Mouse (Mus musculus) CD4-positive, CD25-positive, alpha-beta regulatory T cell, adult 4 months (primary cell): Measurements from ENCODE around the gene Zfp708. TPM values are rescaled to one million over a fixed set of nuclear protein-coding genes. Genes with fewer than 3 reads are reported as not detected.

ENCODE experiments used
- polyA plus RNA-seq, 2 experiments: library from polyadenylated mRNA; unstranded; fragments of 100-300 nt; shearing (Covaris generic); gene quantifications; one replicate each; pipeline ENCODE4 v1.2.1; 2017

The Zfp708 gene
- polyA plus RNA-seq, 2 experiments from 2014 or later: 6.7 to 8.1 TPM

Other genes starting within 250 kb of the Zfp708 start
- gene Gm10767, start 193.1 kb downstream of the Zfp708 start, polyA plus RNA-seq: 1 to 10 TPM; 1.5 to 1.7 TPM
- 10 to 100 TPM in 1 of 2 experiments, 1 to 10 TPM in 1; 9.5 to 10.5 TPM for gene Zfp712, start 36.8 kb downstream of the Zfp708 start, polyA plus RNA-seq
- 1 to 10 TPM; 2.2 to 5.6 TPM for gene Gm28557, start 10.6 kb upstream of the Zfp708 start, polyA plus RNA-seq
- under 1 TPM; 0.24 to 0.37 TPM for gene Rslcan18, start 18.3 kb upstream of the Zfp708 start, polyA plus RNA-seq
- gene Zfp759, start 23.7 kb upstream of the Zfp708 start, polyA plus RNA-seq: 1 to 10 TPM; 2.7 to 3.2 TPM
- 10 to 100 TPM; 22.0 to 28.0 TPM for gene Rsl1, start 75.2 kb upstream of the Zfp708 start, polyA plus RNA-seq
- 1 to 10 TPM; 4.3 to 6.5 TPM for gene Zfp455, start 96.5 kb upstream of the Zfp708 start, polyA plus RNA-seq
- 1 to 10 TPM in 1 of 2 experiments, under 1 TPM in 1; 0.96 to 1.5 TPM for gene Zfp458, start 180.5 kb upstream of the Zfp708 start, polyA plus RNA-seq
- 1 to 10 TPM in 1 of 2 experiments, under 1 TPM in 1; 0.72 to 1.5 TPM for gene Zfp457, start 208.5 kb upstream of the Zfp708 start, polyA plus RNA-seq
- gene Zfp595, start 234.6 kb upstream of the Zfp708 start, polyA plus RNA-seq: 1 to 10 TPM; 6.9 to 7.7 TPM